Mouse (Mus musculus) spleen, adult 2 months (tissue): ENCODE measurements around the gene Shkbp1. TPM values are rescaled to one million over a fixed set of nuclear protein-coding genes. Genes with fewer than 3 reads are reported as not detected.

Experiments
- DNase-seq, 2 experiments: peaks; one replicate each; pipeline versions ENCODE4 v3.0.0 to v3.0.0-alpha.2; 2012 to 2021; ENCODE audit warnings: low spot score in 2 of 2, low read depth in 1 of 2
- H3K27ac ChIP-seq: fragments of 200-500 bp; 2 replicates; pipeline ENCODE4 v1.5.1; 2012; ENCODE audit warnings: low read length, inconsistent platforms; ENCODE audit not compliant: insufficient read depth
- H3K27me3 ChIP-seq: fragments of 200-500 bp; 2 replicates; pipeline ENCODE4 v1.6.1; 2012; ENCODE audit warnings: mild to moderate bottlenecking, moderate library complexity, low read length, inconsistent platforms; ENCODE audit not compliant: control insufficient read depth, insufficient read depth
- H3K36me3 ChIP-seq: fragments of 200-500 bp; 2 replicates; pipeline ENCODE4 v1.6.1; 2012; ENCODE audit warnings: mild to moderate bottlenecking, low read length, inconsistent platforms; ENCODE audit not compliant: control insufficient read depth, insufficient read depth
- H3K4me1 ChIP-seq: fragments of 200-500 bp; 2 replicates; pipeline ENCODE4 v1.6.1; 2011; ENCODE audit warnings: inconsistent platforms; ENCODE audit not compliant: control insufficient read depth, insufficient read depth, insufficient read length
- H3K4me3 ChIP-seq: fragments of 200-500 bp; 2 replicates; pipeline ENCODE4 v1.5.1; 2011; ENCODE audit warnings: mild to moderate bottlenecking, inconsistent platforms; ENCODE audit not compliant: insufficient read depth, insufficient read length; ENCODE audit errors: extremely low read depth
- CTCF ChIP-seq: fragments of 200-500 bp; IDR thresholded peaks from 2 replicates; pipeline ENCODE4 v1.5.1; 2011; ENCODE audit warnings: mild to moderate bottlenecking, inconsistent platforms; ENCODE audit not compliant: insufficient read depth, insufficient read length, insufficient replicate concordance; ENCODE audit errors: extremely low read depth
- POLR2A ChIP-seq: fragments of 200-500 bp; IDR thresholded peaks from 2 replicates; pipeline ENCODE4 v1.6.1; 2011; ENCODE audit warnings: low read depth, low read length, inconsistent platforms
- WGBS: fragments of 180-500 bp; shearing (Covaris S2); methylation state at CpG from one replicate; pipeline ENCODE4 v1.1.7; 2018; 5-methylcytosine and 5-hydroxymethylcytosine counted together
- polyA plus RNA-seq: library from polyadenylated mRNA; depleted of rRNA; stranded (reverse); fragments of >200 nt; gene quantifications from 2 replicates; pipeline ENCODE4 v1.2.3, GENCODE M21; 2012; rRNA removed

Gene Shkbp1
- polyA plus RNA-seq, 1 experiment, result 130 TPM

GRCm38 (mm10) chr7:27298033-27298610 is 57.7 kb downstream of the Shkbp1 start:
- WGBS, result 85% methylated on average over 16 of the region's 16 CpGs
- DNase-seq, result no peak
- no peak for TF ChIP-seq CTCF
- TF ChIP-seq POLR2A, result no peak

DNA sequence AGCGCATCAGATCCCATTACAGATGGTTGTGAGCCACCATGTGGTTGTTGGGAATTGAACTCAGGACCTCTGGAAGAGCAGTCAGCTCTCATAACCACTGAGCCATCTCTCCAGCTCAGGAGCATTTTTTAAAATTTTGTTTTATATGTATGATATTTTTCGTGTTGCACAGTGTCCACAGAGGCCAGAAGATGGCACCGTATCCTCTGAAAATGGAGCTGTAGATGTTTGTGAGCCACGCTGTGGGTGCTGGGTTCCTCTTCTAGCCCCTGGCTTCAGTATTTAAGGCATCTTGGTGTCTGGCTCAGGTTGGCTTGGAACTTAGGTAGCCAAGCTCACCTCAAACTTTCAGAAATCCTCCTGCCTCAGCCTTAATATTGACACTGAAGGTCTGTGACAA is 59.3 kb downstream of the Shkbp1 start:
- H3K27me3 ChIP-seq, result no peaks in the 10 kb centered on the region
- WGBS, result 81% methylated on average over 4 of the region's 4 CpGs
- no peak for DNase-seq
- no peaks in the 10 kb centered on the region for H3K4me1 ChIP-seq
- no peak overlapping the region for H3K4me3 ChIP-seq
- TF ChIP-seq CTCF, result no peak
- no peak for TF ChIP-seq POLR2A
- H3K36me3 ChIP-seq, result no peaks in the 10 kb centered on the region
- no peak overlapping the region for H3K27ac ChIP-seq

More at GRCm38 (mm10) chr7:27298033-27298610, 57.7 kb downstream of the Shkbp1 start:
- no peaks in the 10 kb centered on the region for H3K27me3 ChIP-seq
- H3K36me3 ChIP-seq, result no peaks in the 10 kb centered on the region
- H3K27ac ChIP-seq, result no peak overlapping the region
- no peaks in the 10 kb centered on the region for H3K4me1 ChIP-seq
- no peak overlapping the region for H3K4me3 ChIP-seq

GRCm38 (mm10) chr7:27295956-27296355 is 59.9 kb downstream of the Shkbp1 start:
- no peaks in the 10 kb centered on the region for H3K36me3 ChIP-seq
- no peaks in the 10 kb centered on the region for H3K4me1 ChIP-seq
- 74% methylated on average over 4 of the region's 4 CpGs for WGBS
- H3K27ac ChIP-seq, result no peak overlapping the region
- no peak for DNase-seq
- no peaks in the 10 kb centered on the region for H3K27me3 ChIP-seq
- no peak for TF ChIP-seq POLR2A
- no peak for TF ChIP-seq CTCF
- H3K4me3 ChIP-seq, result no peak overlapping the region

Other genes starting within 250 kb of the Shkbp1 start
- gene Cyp2f2, start 236.1 kb downstream of the Shkbp1 start, polyA plus RNA-seq, result 0.12 and 0.34 TPM in 2 replicates
- not detected in 2 replicates for gene Cyp2t4, start 202.3 kb downstream of the Shkbp1 start, polyA plus RNA-seq
- 83.0 and 97.5 TPM in 2 replicates for gene Egln2, start 189.2 kb downstream of the Shkbp1 start, polyA plus RNA-seq
- 78.8 and 111 TPM in 2 replicates for gene Rab4b, start 177.1 kb downstream of the Shkbp1 start, polyA plus RNA-seq
- gene Gm21983, start 174.9 kb downstream of the Shkbp1 start, polyA plus RNA-seq, result not detected in 2 replicates
- gene Mia, start 174.9 kb downstream of the Shkbp1 start, polyA plus RNA-seq, result 1.0 and 2.3 TPM in 2 replicates
- 9.5 and 12.1 TPM in 2 replicates for gene BC024978, start 160.2 kb downstream of the Shkbp1 start, polyA plus RNA-seq
- gene Snrpa, start 159.7 kb downstream of the Shkbp1 start, polyA plus RNA-seq, result 93.7 and 142 TPM in 2 replicates
- 5.9 and 7.0 TPM in 2 replicates for gene Itpkc, start 127.4 kb downstream of the Shkbp1 start, polyA plus RNA-seq
- 28.9 and 36.4 TPM in 2 replicates for gene Coq8b, start 123.0 kb downstream of the Shkbp1 start, polyA plus RNA-seq
- 6.1 and 7.6 TPM in 2 replicates for gene Numbl, start 97.6 kb downstream of the Shkbp1 start, polyA plus RNA-seq
- 157 and 164 TPM in 2 replicates for gene Ltbp4, start 18.3 kb downstream of the Shkbp1 start, polyA plus RNA-seq
- 0.47 and 0.54 TPM in 2 replicates for gene Gm20479, start 1.4 kb upstream of the Shkbp1 start, polyA plus RNA-seq
- gene Sptbn4, start 91.7 kb upstream of the Shkbp1 start, polyA plus RNA-seq, result 0.23 and 0.41 TPM in 2 replicates
- 280 and 330 TPM in 2 replicates for gene Blvrb, start 92.0 kb upstream of the Shkbp1 start, polyA plus RNA-seq
- 13.9 and 16.0 TPM in 2 replicates for gene Sertad3, start 117.7 kb upstream of the Shkbp1 start, polyA plus RNA-seq
- 21.9 and 33.0 TPM in 2 replicates for gene Sertad1, start 130.9 kb upstream of the Shkbp1 start, polyA plus RNA-seq
- gene Prx, start 143.3 kb upstream of the Shkbp1 start, polyA plus RNA-seq, result 0.68 and 0.72 TPM in 2 replicates
- 0.28 and 0.47 TPM in 2 replicates for gene Hipk4, start 167.2 kb upstream of the Shkbp1 start, polyA plus RNA-seq
- gene Pld3, start 197.2 kb upstream of the Shkbp1 start, polyA plus RNA-seq, result 266 and 280 TPM in 2 replicates
- 25.9 and 26.5 TPM in 2 replicates for gene 2310022A10Rik, start 197.2 kb upstream of the Shkbp1 start, polyA plus RNA-seq
- 48.7 and 48.8 TPM in 2 replicates for gene Akt2, start 235.5 kb upstream of the Shkbp1 start, polyA plus RNA-seq